Mouse (Mus musculus): ENCODE results near the gene Map3k14. TPM values are rescaled to one million over a fixed set of nuclear protein-coding genes. Genes with fewer than 3 reads are reported as not detected.

The Map3k14 gene
- polyA plus RNA-seq, 1 experiment = 18.7 TPM

DNA sequence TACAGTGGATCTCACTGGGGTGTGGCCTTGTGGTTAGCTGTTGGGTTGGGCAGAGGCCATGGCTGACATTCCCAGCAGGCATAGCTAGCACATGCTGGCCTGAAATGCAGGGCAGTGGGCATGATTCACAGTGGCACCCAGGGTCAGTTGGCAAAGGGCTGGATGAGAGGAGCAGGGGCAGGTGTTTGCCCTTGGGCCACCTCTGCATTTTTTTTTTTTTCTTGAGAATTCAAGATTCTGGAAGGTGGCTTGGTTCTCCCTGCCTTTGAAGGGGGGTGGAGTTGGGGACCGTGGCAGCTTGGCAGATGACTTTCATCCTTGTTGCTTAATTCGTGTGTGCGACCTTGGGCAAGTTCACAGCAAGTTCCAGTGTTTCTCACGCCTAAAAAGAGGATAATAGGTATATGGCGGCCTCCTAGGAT is 92.8 kb downstream of the Map3k14 start:
- H3K27ac ChIP-seq (ENCODE audit: insufficient read depth, low read depth, low read length) = peak overlapping the region; percentile 88
- no peak for TF ChIP-seq POLR2A (IDR thresholded peaks at IDR 0.05; ENCODE audit: borderline replicate concordance, low read depth, low read length)
- TF ChIP-seq CTCF (IDR thresholded peaks at IDR 0.05; ENCODE audit: low read depth, low read length) = no peak
- H3K4me1 ChIP-seq (ENCODE audit: control insufficient read depth, insufficient read depth, low read length) = peaks cover 60% of the 10 kb centered on the region
- H3K4me3 ChIP-seq (ENCODE audit: insufficient read depth, low read length) = peak overlapping the region; percentile 88

- Histone ChIP-seq H3K4me1 (ENCODE audit: control insufficient read depth, insufficient read depth, low read length) (peaks cover 59% of the 10 kb centered on the region), H3K4me3 (ENCODE audit: insufficient read depth, low read length) (peak overlapping the region; percentile 88)
Observed at GRCm38 (mm10) chr11:103173771-103174344, 93.4 kb downstream of the Map3k14 start.

GRCm38 (mm10) chr11:103173041-103173770 is 94.1 kb downstream of the Map3k14 start:
- Histone ChIP-seq H3K4me3 (ENCODE audit: insufficient read depth, low read length) (peak overlapping the region; percentile 88), H3K27ac (ENCODE audit: insufficient read depth, low read depth, low read length) (peak overlapping the region; percentile 88), H3K4me1 (ENCODE audit: control insufficient read depth, insufficient read depth, low read length) (peaks cover 53% of the 10 kb centered on the region)
- no peak for TF ChIP-seq CTCF (IDR thresholded peaks at IDR 0.05; ENCODE audit: low read depth, low read length)
- no peak for TF ChIP-seq POLR2A (IDR thresholded peaks at IDR 0.05; ENCODE audit: borderline replicate concordance, low read depth, low read length)

More at GRCm38 (mm10) chr11:103173771-103174344, 93.4 kb downstream of the Map3k14 start:
- peak overlapping the region; percentile 88 for H3K27ac ChIP-seq (ENCODE audit: insufficient read depth, low read depth, low read length)
- TF ChIP-seq CTCF (IDR thresholded peaks at IDR 0.05; ENCODE audit: low read depth, low read length) (no peak), POLR2A (IDR thresholded peaks at IDR 0.05; ENCODE audit: borderline replicate concordance, low read depth, low read length) (no peak)

GRCm38 (mm10) chr11:103172392-103173040 is 94.8 kb downstream of the Map3k14 start:
- Histone ChIP-seq H3K4me3 (ENCODE audit: insufficient read depth, low read length) (peak overlapping the region; percentile 88), H3K27ac (ENCODE audit: insufficient read depth, low read depth, low read length) (peak overlapping the region; percentile 88), H3K4me1 (ENCODE audit: control insufficient read depth, insufficient read depth, low read length) (peaks cover 50% of the 10 kb centered on the region)
- TF ChIP-seq CTCF (IDR thresholded peaks at IDR 0.05; ENCODE audit: low read depth, low read length) = no peak
- TF ChIP-seq POLR2A (IDR thresholded peaks at IDR 0.05; ENCODE audit: borderline replicate concordance, low read depth, low read length) = no peak

- Histone ChIP-seq H3K4me1 (ENCODE audit: control insufficient read depth, insufficient read depth, low read length) (peaks cover 44% of the 10 kb centered on the region), H3K27ac (ENCODE audit: insufficient read depth, low read depth, low read length) (peak overlapping the region; percentile 88), H3K4me3 (ENCODE audit: insufficient read depth, low read length) (peak overlapping the region; percentile 88)
- TF ChIP-seq CTCF (IDR thresholded peaks at IDR 0.05; ENCODE audit: low read depth, low read length) (no peak), POLR2A (IDR thresholded peaks at IDR 0.05; ENCODE audit: borderline replicate concordance, low read depth, low read length) (no peak)
Observed at GRCm38 (mm10) chr11:103171703-103172391, 95.4 kb downstream of the Map3k14 start.

GRCm38 (mm10) chr11:103171286-103171620 is 96.0 kb downstream of the Map3k14 start:
- peaks cover 38% of the 10 kb centered on the region for H3K4me1 ChIP-seq (ENCODE audit: control insufficient read depth, insufficient read depth, low read length)
- H3K4me3 ChIP-seq (ENCODE audit: insufficient read depth, low read length) = peak overlapping the region; percentile 88
- no peak for TF ChIP-seq POLR2A (IDR thresholded peaks at IDR 0.05; ENCODE audit: borderline replicate concordance, low read depth, low read length)
- no peak for TF ChIP-seq CTCF (IDR thresholded peaks at IDR 0.05; ENCODE audit: low read depth, low read length)
- H3K27ac ChIP-seq (ENCODE audit: insufficient read depth, low read depth, low read length) = peak overlapping the region; percentile 88

DNA sequence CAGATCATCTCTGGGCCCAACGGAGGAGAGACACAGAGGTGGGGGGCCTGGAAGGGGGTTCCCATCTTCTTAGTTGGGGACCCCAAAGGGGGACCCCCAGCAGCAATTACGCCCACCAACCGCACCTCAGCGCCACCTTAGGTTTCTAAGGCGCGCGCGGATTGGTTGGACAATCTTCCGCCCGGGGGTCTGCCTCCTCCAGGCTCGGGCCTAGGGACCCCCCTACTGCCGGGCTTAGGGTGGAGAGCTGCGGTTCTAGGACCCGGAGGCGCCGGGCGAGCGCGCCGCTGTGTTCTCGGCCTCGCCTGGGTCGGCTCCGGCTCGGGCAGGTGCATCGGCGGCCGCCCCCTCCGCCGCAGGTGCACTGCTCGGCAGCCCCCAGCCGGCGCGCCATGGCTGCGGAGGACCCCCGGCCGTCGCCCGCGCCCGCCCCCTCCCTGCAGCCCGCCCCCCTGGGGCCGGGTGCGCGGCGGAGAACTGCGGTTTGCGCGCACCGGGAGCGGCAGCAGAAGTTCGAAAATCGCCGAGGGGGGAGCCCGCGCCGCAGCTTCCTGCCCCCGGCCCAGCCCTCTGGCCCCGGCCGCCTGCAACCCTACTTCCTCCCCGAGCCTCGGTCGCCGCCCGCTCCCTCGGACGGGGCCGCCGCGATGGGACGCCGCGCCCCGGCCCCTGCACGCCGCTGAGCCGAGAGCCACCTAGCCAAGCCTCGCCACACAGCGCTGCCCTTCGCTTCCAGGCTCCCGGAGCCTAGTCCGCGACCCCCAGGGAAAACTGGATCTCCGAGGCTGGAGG is 96.6 kb downstream of the Map3k14 start, which contains the start of gene Fmnl1:
Gene Fmnl1, plus strand, starts transcription at position 614 of the 792 bp plus-strand sequence.
- Histone ChIP-seq H3K4me3 (ENCODE audit: insufficient read depth, low read length) (peak within 1 kb of the TSS; percentile 88), H3K27ac (ENCODE audit: insufficient read depth, low read depth, low read length) (peak within 1 kb of the TSS; percentile 88), H3K4me1 (ENCODE audit: control insufficient read depth, insufficient read depth, low read length) (peaks cover 33% of the 10 kb centered on the region)
- TF ChIP-seq CTCF (IDR thresholded peaks at IDR 0.05; ENCODE audit: low read depth, low read length) (no peak), POLR2A (IDR thresholded peaks at IDR 0.05; ENCODE audit: borderline replicate concordance, low read depth, low read length) (no peak)

DNA sequence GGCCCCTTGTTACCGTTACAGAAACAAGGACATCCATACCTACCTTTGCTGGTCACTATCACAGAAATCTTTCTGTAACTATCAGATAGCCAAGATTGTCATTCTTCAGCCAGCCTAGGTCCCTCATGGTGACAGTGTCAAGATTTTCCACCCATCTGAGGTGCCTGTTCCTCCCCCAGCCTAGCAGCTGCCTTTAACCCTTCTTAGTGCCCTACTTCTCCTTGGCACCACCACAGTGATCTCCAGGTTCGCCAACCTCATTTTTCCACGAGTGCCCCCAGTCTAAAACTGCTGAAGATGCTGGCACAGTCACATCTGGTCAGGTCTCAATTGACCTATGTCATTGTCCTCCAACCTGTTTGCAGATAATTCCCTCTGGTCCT is 97.2 kb downstream of the Map3k14 start:
- no peak overlapping the region for H3K27ac ChIP-seq (ENCODE audit: insufficient read depth, low read depth, low read length)
- no peak for TF ChIP-seq POLR2A (IDR thresholded peaks at IDR 0.05; ENCODE audit: borderline replicate concordance, low read depth, low read length)
- peaks cover 28% of the 10 kb centered on the region for H3K4me1 ChIP-seq (ENCODE audit: control insufficient read depth, insufficient read depth, low read length)
- peak overlapping the region; percentile 88; the same call in 1 of the 2 replicates for H3K4me3 ChIP-seq (ENCODE audit: insufficient read depth, low read length)

Other genes with a start within 250 kb of the Map3k14 start
- 69.2 and 82.6 TPM in 2 replicates for gene Nmt1, start 239.3 kb downstream of the Map3k14 start, polyA plus RNA-seq (2012; ENCODE audit: insufficient read depth, insufficient read length, missing spikeins)
- gene Dcakd, start 239.1 kb downstream of the Map3k14 start, polyA plus RNA-seq (2012; ENCODE audit: insufficient read depth, insufficient read length, missing spikeins) = 40.9 and 43.2 TPM in 2 replicates
- gene Plcd3, start 165.8 kb downstream of the Map3k14 start, polyA plus RNA-seq (2012; ENCODE audit: insufficient read depth, insufficient read length, missing spikeins) = 1.7 and 2.3 TPM in 2 replicates
- gene Acbd4, start 165.8 kb downstream of the Map3k14 start, polyA plus RNA-seq (2012; ENCODE audit: insufficient read depth, insufficient read length, missing spikeins) = 27.4 and 30.4 TPM in 2 replicates
- gene Hexim1, start 151.2 kb downstream of the Map3k14 start, polyA plus RNA-seq (2012; ENCODE audit: insufficient read depth, insufficient read length, missing spikeins) = 43.7 and 44.3 TPM in 2 replicates
- gene Hexim2, start 135.0 kb downstream of the Map3k14 start, polyA plus RNA-seq (2012; ENCODE audit: insufficient read depth, insufficient read length, missing spikeins) = 3.1 and 3.6 TPM in 2 replicates
- gene Fmnl1, start 96.4 kb downstream of the Map3k14 start, polyA plus RNA-seq (2012; ENCODE audit: insufficient read depth, insufficient read length, missing spikeins) = 216 and 241 TPM in 2 replicates
- gene 1700023F06Rik, start 58.9 kb downstream of the Map3k14 start, polyA plus RNA-seq (2012; ENCODE audit: insufficient read depth, insufficient read length, missing spikeins) = not detected in 2 replicates
- not detected in 2 replicates for gene Spata32, start 49.0 kb downstream of the Map3k14 start, polyA plus RNA-seq (2012; ENCODE audit: insufficient read depth, insufficient read length, missing spikeins)
- gene Arhgap27, start 96.2 kb upstream of the Map3k14 start, polyA plus RNA-seq (2012; ENCODE audit: insufficient read depth, insufficient read length, missing spikeins) = 23.8 and 24.6 TPM in 2 replicates
- gene Plekhm1, start 145.2 kb upstream of the Map3k14 start, polyA plus RNA-seq (2012; ENCODE audit: insufficient read depth, insufficient read length, missing spikeins) = 65.5 and 75.0 TPM in 2 replicates
- not detected in 2 replicates for gene Lrrc37a, start 237.1 kb upstream of the Map3k14 start, polyA plus RNA-seq (2012; ENCODE audit: insufficient read depth, insufficient read length, missing spikeins)